Mouse (Mus musculus): Measurements from ENCODE around the gene Cyp39a1.

The Cyp39a1 gene

DNA sequence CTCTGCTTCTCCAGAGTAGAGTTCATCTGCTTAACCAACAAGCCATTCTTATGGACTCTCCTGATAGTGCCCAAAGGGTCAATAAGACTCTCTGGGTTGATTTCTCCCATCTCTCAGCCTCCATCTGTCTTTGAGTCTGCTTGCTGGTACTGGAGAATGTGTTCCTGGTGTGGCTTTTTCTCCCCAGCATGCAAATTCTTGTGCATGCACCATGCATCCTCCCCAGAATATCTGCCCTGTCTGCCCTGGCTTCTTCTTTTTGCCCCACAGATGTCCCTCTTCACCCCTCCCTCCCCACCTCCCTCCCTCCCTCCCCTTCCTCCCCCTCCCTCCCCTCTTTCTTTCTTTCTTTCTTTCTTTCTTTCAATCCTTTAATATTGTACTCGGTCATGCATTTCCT lies 10.1 kb downstream of the Cyp39a1 start:
- no peak for DNase-seq (ENCODE audit: extremely low spot score)

DNA sequence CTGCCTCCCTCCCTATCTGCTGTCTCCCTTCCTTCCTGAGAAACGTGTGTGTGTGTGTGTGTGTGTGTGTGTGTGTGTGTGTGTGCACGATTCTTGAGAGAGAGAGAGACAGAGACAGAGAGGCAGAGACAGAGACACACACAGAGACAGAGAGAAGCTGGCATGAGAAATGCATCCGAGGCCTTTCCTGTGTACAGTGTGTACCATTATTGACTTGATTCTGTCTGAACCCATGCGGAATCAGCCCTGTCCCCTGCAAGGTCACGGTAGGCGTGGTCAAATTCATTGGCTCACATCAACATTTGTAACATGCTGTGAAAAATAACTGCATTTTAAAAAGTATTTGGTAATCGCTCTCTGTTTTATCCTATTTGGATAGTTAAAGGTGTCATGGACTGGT lies 16.9 kb downstream of the Cyp39a1 start:
- DNase-seq (ENCODE audit: extremely low spot score), result no peak

DNA sequence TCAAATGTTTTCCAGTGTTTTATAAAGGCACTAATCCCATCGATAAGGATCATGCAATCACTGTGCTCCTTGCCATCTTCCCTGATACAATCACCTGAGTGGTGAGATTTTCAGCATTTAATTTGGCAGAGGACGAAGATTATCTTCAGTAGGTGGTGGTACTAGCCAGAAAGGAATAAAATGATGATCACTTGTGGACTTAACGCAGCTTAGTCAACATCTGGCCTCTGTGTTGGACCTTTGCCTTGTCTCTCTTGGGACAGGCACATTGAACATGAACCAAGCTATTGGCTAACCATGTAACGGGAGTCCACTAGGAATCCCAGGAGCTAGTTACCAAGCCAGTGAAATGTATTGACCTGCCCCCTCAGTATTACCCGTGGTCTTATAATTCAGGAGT lies 17.4 kb downstream of the Cyp39a1 start:
- DNase-seq (ENCODE audit: extremely low spot score), result no peak

DNA sequence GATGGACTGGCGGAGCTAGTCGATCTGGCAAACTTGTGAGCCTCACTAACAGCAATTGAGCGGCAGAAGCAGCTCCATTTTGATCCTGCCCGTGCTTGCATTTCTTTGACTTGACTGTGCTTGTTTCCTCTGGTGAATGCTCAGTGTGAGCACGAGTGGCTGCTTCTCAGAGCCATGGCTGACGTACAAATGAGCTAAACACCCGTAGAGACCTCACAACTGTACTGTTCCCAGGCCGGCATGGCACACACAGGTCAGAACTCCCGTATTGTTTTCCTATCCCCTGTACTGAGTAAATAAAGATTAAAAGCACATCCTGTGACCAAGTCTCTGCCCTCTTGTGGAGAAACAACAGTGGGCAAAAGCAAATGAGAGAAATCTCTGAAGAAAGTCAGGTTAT lies 22.4 kb downstream of the Cyp39a1 start:
- DNase-seq (ENCODE audit: extremely low spot score), result no peak

DNA sequence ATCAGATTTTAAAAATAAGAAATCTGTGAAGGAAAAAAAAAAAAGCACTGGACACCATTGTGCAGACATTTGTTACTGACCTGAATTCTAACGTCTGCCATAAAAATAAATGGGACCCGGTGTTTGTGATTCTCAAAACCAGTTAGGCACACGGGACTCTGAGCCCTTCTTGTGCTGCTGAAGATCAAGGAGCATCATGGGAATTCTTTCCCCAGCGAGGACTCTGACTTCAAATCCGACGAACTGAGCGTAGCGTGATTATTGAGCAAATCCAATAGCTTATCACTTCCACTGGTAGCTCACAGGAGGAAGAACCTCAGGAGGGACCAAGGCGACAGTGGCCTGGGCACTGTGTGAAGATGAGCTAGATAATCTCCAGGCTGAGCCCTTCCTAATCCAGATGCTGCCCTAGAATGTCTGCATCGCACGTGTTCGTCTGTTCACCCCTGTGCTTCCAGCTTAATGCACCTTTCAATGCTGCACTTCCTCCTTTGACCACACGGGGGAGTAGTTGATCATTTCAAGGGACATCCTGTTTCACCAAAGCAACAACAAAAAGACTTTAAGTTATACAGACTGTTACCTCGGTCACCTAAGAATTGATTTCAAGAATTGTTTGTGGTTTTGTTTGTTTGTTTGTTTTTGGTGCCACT lies 31.9 kb downstream of the Cyp39a1 start:
- DNase-seq (ENCODE audit: extremely low spot score), result peak; percentile 82

DNA sequence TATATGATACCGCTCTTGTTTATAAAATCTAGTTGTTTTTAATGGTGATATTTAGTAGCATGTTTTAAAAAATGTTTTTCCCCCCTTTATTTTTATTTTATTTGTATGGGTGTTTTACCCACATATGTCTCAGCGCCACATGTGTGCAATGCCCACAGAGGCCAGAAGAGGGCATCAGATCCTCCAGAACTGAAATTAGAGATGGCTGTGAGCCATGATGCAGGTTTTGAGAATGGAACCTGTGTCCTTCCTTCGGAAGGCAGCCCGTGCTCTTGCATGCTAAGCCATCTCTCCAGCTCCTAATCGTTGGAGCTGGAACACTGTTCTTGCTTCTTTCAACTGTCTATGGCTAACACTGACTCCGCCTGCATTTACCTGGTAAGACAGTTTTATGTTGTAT lies 33.8 kb downstream of the Cyp39a1 start:
- DNase-seq (ENCODE audit: extremely low spot score), result peak; percentile 38

DNA sequence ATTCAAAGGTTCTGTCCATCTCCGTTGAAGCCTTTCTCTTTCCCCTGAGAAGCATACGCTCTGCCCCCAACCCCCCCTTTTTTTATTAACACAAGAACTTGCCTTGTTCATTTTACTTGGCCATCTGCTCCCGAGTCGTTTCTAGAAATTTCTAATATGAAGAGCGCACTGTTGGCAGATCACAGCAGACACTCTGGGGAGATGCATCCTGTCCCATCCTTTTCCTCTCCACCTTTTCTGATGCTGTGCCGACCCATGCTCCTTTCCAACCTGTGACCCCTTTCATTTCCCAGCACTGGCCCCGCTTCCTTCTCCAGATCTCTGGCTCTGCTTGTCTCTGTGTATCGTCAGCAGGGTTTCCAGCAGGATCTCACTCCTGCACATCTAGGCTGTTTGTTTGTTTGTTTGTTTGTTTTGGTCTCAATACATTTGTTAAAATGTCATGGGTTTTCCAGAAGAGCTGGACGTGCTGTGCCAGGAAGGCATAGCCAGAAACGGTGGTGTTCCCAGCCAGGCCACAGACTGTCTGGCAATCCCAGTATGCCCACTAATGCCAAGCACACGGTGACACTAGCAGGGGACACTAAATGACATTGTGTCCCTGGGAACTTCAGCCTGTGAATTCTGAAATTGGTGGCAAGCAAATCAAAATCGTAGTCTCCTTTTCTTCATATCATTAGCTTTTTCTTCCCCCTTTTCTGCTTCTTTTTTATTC lies 37.1 kb downstream of the Cyp39a1 start:
- no peak for DNase-seq (ENCODE audit: extremely low spot score)

DNA sequence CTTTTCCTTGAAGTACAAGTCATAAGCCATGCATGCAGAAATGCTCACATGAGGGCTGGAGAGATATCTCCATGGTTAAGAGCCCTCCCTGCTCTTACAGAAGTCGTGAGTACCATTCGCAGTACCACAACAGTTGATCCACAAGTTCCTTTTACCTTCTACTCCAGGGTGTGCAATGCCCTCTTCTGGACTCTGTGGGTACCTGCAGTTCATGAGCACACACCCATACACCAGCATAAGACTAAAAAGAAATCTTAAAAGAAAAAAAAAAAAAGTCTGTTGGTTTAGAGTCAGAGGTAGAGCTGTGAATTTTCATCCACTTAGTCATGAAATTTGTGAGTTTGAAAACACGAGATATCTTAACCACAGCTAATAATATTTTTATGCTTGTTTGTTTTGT lies 39.5 kb downstream of the Cyp39a1 start:
- no peak for DNase-seq (ENCODE audit: extremely low spot score)

DNA sequence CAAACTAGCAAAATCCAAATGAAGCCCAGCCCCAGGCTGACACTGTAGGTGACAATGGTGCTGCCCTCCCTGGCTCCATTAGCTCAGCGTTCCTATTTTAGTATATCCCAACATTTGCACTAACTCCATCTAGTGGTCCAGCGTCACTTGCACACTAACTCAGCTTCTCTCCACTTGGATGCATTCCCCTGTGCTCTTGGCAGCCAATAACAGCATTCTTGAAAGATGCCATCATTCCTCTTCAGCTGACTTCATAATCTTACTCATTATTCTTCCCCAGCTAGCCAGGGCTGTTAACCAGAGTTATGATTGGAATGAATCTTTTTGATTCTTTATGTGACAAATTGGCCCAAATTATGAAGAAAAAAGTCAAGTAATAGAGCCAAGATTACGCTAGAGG lies 40.0 kb downstream of the Cyp39a1 start:
- DNase-seq (ENCODE audit: extremely low spot score), result no peak

DNA sequence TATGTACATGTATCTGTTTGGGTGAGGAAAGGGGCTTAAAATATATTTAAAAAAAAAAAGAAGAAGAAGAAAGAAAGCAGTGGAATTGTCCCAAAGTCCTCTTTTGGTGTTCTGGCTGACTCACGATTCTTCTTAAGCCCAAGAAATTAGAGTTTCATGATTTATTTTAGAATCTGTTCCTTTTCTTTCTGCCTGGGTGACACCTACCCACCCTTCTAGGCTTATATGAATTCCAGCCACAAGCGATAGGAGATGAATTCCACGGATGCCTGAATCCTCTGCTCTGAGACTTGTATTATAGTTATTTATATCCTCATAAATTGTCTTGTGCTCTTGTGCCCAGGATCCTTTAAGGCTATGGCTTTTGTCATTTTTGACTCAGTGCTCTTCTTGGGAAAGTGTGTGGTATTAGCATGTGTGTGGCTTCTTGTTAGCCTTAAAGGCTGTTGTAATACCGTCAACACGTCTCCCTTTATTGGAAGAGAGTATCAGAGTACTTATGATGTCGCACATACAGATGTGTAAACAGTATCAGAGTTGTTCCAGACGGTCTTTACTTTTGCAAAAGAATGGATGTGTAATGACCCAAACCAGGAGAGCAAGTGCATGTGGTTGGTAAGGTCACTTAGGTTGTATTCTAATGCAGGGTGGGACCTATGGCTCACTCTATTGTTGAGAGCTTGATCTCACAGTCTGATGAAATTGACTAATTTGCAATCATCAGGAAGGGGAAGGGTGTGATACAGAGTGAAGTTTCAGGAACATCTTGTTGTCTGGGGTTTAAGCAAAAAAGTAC lies 44.5 kb downstream of the Cyp39a1 start:
- no peak for DNase-seq (ENCODE audit: extremely low spot score)

DNA sequence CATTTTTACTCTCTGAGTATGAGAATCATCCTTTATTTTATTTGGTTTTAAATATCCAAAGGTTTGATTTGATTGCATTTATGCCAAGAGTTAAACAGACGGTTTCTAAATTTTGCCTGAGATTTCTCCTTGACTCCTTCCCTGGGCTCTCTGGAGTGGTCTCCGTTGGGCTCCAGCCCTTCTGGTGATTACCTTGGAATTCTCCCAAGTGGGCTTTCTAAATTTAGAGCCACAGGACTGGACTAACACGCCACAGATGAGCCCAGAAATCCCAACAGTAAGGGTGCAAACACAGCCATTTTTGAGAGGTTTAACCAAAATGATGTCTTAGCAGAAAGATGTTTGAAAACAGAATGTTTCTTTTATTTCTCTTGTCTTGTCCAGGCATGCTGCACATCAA lies 47.0 kb downstream of the Cyp39a1 start:
- DNase-seq (ENCODE audit: extremely low spot score), result no peak

DNA sequence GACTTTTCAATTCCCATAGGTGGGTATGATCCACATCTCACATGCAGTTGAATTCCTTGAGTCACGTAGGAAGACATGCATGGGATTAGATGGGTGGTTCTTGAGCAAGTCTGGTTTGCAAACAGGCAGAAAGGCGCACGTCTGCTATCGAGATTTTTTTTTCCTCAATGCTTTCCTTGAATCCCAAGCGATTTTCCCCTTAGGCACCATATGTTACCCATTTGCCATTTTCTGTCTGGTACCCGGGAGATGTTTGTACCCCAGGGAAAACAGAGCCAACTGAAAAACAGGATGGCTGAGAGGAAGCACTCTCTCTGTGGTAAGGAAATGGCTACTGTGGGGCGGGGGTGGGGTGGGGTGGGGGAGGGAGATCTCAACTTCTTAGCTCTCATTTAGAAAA lies 49.4 kb downstream of the Cyp39a1 start:
- no peak for DNase-seq (ENCODE audit: extremely low spot score)

DNA sequence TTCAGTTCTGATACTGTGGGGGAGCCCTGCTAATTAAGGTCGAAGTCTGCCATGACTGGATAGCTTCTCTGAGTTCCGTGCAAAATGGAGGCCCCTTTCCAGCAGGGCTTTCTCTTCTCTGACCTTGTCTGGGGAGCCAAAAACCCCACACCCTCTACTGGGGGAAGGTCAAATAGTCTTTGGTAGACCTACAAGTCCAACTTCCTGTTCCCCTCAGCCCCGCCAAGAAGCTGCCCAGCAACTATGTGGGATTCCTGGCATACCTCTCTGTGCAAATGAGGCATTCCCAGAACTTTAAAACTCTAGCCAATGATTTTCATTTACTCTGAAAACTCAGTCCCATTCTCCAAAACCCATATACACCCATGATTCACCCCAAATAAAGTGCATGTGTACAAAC lies 52.2 kb downstream of the Cyp39a1 start:
- DNase-seq (ENCODE audit: extremely low spot score), result no peak

DNA sequence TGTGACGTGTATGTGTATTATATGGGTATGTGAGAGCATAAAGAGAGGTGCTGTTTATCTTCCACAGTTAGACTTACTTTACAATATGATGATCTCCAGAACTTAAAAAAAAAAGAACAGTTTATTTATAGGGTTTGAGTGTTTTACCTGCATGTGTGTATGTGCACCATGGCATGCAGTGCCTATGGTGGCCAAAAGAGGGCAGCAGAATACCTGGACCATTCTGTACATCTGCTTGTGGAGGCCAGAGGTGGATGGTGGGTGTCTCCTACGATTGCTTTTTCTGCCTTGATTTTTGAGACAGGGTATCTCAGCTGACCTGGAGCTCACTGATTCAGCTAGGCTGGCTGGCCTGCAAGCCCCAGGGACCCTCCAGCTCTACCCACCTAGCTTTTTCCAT lies 57.3 kb downstream of the Cyp39a1 start:
- no peak for DNase-seq (ENCODE audit: extremely low spot score)

DNA sequence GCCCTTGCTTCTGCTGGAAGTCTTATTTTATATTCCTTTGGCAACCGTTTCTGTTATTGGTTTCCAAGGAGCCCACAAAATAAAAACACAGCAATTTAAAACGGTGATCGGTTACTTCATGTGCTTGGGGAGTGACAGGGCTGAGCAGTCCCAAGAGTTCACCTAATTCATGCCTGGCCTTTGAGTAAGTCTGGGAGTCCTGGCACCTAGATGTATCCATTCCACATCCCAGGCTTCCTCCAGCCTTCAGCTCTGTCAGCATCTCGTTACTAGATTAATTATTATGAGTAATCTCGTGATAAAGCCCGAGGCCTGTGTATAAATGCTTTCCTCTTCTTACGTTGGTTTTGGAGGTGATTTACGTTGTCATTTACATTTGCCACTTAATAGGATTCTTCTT lies 64.1 kb downstream of the Cyp39a1 start:
- DNase-seq (ENCODE audit: extremely low spot score), result no peak

DNA sequence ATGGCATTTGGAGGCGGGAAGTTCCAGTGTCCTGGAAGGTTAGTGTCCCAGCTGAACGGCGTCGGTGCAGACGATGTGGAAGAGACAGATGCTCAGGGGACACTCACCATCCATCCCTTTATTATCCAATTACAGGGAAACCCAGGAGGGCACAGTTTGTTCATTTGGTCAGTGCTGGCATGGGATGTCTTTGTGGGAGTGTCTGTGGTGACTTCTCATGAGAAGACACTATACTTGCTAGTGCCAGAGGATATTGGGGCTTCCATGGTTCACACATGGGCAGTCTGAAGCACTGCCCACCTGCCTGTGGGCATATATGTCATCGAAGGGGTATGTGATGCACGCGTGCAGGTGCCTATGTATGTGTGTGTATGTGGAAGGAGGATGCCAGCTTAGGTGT lies 64.8 kb downstream of the Cyp39a1 start:
- DNase-seq (ENCODE audit: extremely low spot score), result no peak

DNA sequence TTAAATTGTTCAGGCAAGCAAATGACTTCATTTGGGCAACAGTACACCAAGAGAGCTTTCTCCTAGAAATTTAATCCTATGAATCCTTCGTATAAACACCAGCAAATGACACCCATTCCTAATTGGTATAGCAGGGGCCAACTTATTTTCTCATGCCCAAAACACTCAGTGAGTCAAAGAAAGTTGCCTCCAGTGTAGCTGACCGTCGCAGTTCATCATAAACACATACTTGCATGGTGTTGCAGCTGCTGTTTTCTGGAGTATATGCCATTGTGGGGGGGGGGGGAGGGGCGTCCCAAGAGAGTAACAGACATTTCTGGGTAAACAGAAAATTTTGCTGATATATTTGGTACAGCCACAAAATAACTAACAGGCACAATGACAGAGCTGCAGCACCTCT lies 67.0 kb downstream of the Cyp39a1 start:
- DNase-seq (ENCODE audit: extremely low spot score), result no peak

DNA sequence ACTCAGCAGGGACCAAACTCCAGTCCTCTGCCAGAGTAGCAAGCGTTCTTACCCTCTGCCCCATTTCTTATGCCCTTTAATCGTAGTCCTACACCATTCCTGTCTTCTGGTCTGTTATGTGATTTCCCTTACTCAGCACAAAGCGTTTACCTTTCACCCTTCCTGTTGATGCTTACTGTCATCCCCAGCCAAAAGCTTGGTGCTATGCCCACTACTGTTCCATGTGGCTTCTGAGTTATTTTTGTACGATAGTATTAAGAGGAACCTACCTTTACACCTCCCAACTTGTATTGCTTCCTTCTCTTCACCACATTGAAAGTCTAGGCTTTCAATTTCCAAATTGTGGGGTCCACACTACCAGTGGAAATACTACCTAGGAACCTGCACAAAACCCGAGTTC lies 76.7 kb downstream of the Cyp39a1 start:
- no peak for DNase-seq (ENCODE audit: extremely low spot score)

DNA sequence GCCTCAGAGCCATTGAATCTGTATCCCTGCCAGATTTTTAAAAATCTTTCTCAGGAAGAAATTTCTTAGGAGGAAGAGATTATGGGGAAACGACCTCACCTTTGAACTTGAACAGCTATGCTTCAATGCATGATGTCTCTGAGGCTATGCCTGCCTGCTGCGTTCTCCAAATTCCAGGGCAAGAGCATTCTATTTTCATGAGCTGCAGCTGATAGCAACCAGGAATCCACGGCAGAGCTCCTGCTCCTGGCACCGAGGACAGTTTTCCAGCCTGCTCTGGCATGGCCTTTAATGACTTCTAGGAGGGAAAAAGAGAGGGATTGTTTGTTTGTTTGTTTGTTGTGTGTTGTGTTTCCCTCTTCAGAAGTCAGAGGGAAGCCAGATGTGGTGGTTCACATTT lies 77.2 kb downstream of the Cyp39a1 start:
- DNase-seq (ENCODE audit: extremely low spot score), result no peak

DNA sequence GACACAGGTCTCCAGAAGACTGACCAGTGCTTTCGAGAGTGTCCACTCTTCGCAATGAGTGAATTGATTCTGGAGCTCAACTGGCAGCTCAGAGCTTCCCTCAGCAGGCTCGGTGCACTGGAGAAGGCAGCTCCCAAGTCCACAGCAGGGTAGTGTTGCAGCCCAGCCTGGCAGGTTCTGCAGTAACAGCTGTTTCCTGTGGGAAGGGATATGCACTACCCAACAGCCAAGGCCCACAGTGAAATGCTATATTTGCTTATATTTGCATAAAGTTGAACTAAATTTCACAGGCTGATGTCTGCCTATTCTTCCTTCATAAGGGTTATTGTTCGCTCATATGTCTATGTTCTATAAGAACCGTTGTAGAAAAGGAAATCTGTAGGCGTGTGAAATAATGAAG lies 83.9 kb downstream of the Cyp39a1 start:
- no peak for DNase-seq (ENCODE audit: extremely low spot score)

DNA sequence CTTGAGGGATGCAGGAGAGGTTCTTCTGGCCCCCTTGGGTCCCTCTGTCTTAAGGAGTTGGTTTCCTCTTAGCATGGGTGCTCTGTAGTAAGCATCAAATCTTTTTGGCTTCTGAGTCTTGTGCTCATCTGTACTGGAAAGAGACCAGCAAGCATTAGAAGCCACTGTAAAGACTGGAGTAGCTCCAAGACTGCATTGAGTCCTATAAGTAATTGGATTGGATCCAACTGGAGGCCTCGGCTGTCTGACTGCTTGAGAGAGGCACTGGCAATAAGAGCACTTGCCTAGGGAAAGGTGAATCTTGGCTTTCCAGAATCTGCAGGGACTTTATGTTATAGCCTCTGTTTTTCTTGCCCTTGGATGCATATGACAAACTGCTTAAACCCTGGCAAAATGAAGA lies 85.6 kb downstream of the Cyp39a1 start:
- DNase-seq (ENCODE audit: extremely low spot score), result no peak

DNA sequence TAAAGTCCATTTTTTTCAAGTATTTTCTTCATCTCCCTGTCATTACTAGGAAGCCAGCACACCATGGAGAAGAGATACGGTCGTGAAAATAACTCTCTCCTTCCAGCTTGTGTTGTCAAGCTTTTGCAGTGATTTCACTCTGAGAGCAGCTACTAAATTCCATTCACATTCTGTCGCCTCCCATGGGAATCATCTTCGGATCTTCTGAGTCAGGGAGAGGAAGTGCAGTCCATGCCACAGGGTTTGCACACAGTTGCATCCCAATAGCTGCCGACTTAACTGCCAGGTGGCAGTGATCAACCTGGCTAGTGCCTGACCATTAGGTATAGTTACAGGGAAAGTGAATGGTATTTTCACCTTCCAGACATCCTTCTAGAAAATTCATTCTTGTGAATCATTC lies 87.5 kb downstream of the Cyp39a1 start:
- DNase-seq (ENCODE audit: extremely low spot score), result no peak

DNA sequence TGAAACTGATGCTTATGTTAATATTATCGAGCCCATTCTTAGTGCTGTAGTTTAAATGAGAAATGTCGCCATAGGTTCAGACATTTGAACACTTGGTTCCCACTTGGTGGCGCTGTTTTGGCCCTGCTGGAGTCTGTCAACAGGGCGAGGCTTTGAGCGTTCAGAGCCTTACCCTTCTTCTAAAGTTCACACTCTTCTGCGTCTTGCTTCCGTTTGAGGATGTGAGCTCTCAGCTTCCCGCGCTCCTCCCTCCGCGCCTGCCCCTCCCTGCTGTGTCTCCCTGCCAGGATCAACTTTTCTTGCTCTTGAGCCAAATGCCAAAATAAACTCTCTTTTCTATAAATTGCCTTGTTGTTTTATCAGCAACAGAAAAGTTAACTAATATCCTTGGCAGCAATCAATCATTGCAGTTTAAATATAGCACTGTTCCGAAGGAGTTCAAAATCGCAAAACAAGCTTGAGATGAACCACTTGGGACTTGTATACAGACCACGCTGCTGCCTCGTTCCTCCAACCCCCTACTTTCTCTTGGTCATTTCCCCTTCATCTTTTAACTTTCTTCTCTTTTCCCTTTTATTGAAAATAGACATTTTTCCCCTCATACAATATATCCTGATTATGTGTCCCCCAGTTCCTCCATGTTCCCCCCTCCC lies 91.5 kb downstream of the Cyp39a1 start:
- peak; percentile 7 for DNase-seq (ENCODE audit: extremely low spot score)

All from embryo, embryonic 9.5 days (tissue).